Mouse (Mus musculus) kidney, adult 2 months (tissue): ENCODE measurements around the gene Slc18b1.

Source experiments
- CTCF ChIP-seq: fragments of 200-500 bp; conservative IDR thresholded peaks from 2 replicates; pipeline ENCODE4 v1.5.1; 2011; ENCODE audit warnings: low read depth, mild to moderate bottlenecking, control low read depth, low read length, moderate library complexity, mixed read lengths; ENCODE audit not compliant: insufficient read depth, insufficient read length
- POLR2A ChIP-seq: fragments of 200-500 bp; IDR thresholded peaks from one replicate; pipeline ENCODE4 v1.6.1; 2011; ENCODE audit warnings: low read depth, low read length, control low read depth

DNA sequence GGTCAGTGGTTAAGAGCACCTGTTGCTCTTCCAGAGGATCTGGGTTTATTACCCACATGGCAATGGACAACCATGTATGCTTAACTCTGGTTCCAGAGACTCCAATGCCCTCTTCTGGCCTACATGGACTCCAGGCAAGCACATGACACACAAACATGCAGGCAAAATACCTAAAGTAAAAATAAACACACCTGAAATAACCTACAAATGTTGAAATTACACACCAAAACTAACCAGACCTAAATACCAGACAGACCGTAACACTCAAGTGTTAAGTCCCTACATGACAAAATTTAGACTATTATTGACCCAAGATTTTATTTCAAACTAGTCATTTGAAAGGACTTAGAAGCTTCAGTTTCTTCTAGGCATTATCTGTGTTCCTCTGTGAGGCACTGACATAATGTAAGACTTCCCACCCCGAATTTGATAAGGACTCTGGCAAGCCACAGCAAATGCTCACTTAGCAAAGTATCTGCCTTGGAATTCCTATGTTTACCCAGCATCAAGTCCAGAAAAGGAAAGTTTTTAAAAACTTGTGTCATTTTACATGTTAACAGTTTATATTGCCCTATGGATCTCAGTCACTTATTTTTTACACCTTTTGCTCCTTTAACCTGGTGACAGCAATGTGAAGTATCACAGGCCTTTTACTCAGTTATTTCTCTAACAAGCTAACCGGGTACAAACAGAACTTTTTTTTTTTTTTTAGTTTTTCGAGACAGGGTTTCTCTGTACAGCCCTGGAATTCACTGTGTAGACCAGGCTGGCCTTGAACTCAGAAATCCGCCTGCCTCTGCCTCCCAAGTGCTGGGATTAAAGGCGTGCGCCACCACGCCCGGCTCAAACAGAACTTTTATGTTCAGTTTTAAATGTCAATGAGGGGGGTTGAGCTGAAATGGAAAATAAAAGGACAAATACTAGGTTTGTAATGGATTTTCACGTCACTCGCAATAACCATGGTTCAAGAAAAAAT lies 14.7 kb upstream of the Slc18b1 start:
- TF ChIP-seq POLR2A (no peak), CTCF (no peak)
